7 mouse cellular contexts compared by ENCODE assay signal in genomic region chr2:104134150-104135056, GRCm38 (mm10). TPM values are rescaled to one million over a fixed set of nuclear protein-coding genes. Genes with fewer than 3 reads are reported as not detected.
A peak's percentile ranks its signal among the peaks of the same experiment; 100 is the strongest.
DNase-seq lines count a peak whose midpoint lies in the region; ATAC-seq and TF ChIP-seq lines count a peak whose summit lies in the region.

No protein-coding gene starts in this region.

- no peak overlapping the region for H3K27ac ChIP-seq in forebrain, embryonic 13.5 days
- no peak overlapping the region for H3K27ac ChIP-seq in hindbrain, postnatal 0 days

- no peak overlapping the region for H3K4me3 ChIP-seq in forebrain, embryonic 13.5 days
- no peak overlapping the region for H3K4me3 ChIP-seq in hindbrain, postnatal 0 days (ENCODE audit: low read length)
- H3K4me3 ChIP-seq in megakaryocyte, embryonic 14.5 days (replicated peaks), result peak overlapping the region; percentile 25

- H3K36me3 ChIP-seq in forebrain, embryonic 13.5 days (ENCODE audit: poor library complexity, severe bottlenecking), result no peaks in the 10 kb centered on the region
- H3K36me3 ChIP-seq in hindbrain, postnatal 0 days (ENCODE audit: insufficient read depth, low read length), result no peaks in the 10 kb centered on the region
- no peaks in the 10 kb centered on the region for H3K36me3 ChIP-seq in megakaryocyte, embryonic 14.5 days (replicated peaks; ENCODE audit: low read length)

- H3K9ac ChIP-seq in forebrain, embryonic 13.5 days, result no peak overlapping the region
- H3K9ac ChIP-seq in hindbrain, postnatal 0 days (replicated peaks; ENCODE audit: low read length), result no peak overlapping the region

- no peak overlapping the region for H3K4me2 ChIP-seq in forebrain, embryonic 13.5 days
- H3K4me2 ChIP-seq in hindbrain, postnatal 0 days (ENCODE audit: low read depth, low read length), result no peak overlapping the region

- ATAC-seq in forebrain, embryonic 13.5 days, result peak; percentile 85
- ATAC-seq in hindbrain, postnatal 0 days, result peak; percentile 83

- H3K27me3 ChIP-seq in forebrain, embryonic 13.5 days, result no peaks in the 10 kb centered on the region
- H3K27me3 ChIP-seq in hindbrain, postnatal 0 days (ENCODE audit: insufficient read depth, low read length), result no peaks in the 10 kb centered on the region
- peaks cover 56% of the 10 kb centered on the region for H3K27me3 ChIP-seq in megakaryocyte, embryonic 14.5 days (replicated peaks)

- 50% methylated on average over 8 of the region's 8 CpGs for WGBS in forebrain, embryonic 13.5 days
- 48% methylated on average over 8 of the region's 8 CpGs for WGBS in hindbrain, postnatal 0 days

- TF ChIP-seq CTCF in hindbrain, postnatal 0 days (IDR thresholded peaks at IDR 0.05; ENCODE audit: low read depth), result peak; percentile 96

- peak; percentile 74 for DNase-seq in Muller cell, postnatal 12 days (ENCODE audit: inconsistent ontology term)
- peak; percentile 76 for DNase-seq in c-Kit-positive CD71-positive TER-119-negative erythroid progenitor cells, embryonic 14.5 days (ENCODE audit: low read depth)
- peak; percentile 91 for DNase-seq in hindbrain, postnatal 0 days (ENCODE audit: low spot score)
- peak; percentile 44 to 47 for DNase-seq in layer of hippocampus, postnatal 25 days (ENCODE audit: extremely low spot score in 1 of 2, low spot score in 1 of 2)
- DNase-seq in right cerebral cortex, postnatal 25 days, result peak; percentile 46

- H3K9me3 ChIP-seq in forebrain, embryonic 13.5 days (replicated peaks), result no peaks in the 10 kb centered on the region
- H3K9me3 ChIP-seq in hindbrain, postnatal 0 days (ENCODE audit: low read length), result no peaks in the 10 kb centered on the region
- H3K9me3 ChIP-seq in megakaryocyte, embryonic 14.5 days, result peaks cover 9% of the 10 kb centered on the region

- H3K4me1 ChIP-seq in forebrain, embryonic 13.5 days, result no peaks in the 10 kb centered on the region
- no peaks in the 10 kb centered on the region for H3K4me1 ChIP-seq in hindbrain, postnatal 0 days (ENCODE audit: insufficient read depth, low read length)
- H3K4me1 ChIP-seq in megakaryocyte, embryonic 14.5 days, result peaks cover 19% of the 10 kb centered on the region

RNA-seq across cellular contexts. Expression of gene A930018P22Rik, which starts 11.8 kb away (rescaled TPM):
- polyA plus RNA-seq in forebrain, embryonic 13.5 days (2015; fragmentation: Nextera tagmentation; extraction: Ambion mirVana), result not detected in 2 replicates
- total RNA-seq in hindbrain, postnatal 0 days (2014; rRNA removed), result 0.31 and 2.2 TPM in 2 replicates
- 0.23 TPM in 1 of 2 replicates, not detected in the other for polyA plus RNA-seq in hindbrain, postnatal 0 days (2015; fragmentation: Nextera tagmentation; extraction: Ambion mirVana)
- total RNA-seq in layer of hippocampus, postnatal 25 days (2021), result under 1 TPM; 0.44 to 0.47 TPM
- polyA plus RNA-seq in megakaryocyte, embryonic 14.5 days (2012; ENCODE audit: insufficient read depth, low replicate concordance), result 0.19 TPM in 1 of 2 replicates, not detected in the other

RNA-seq across cellular contexts. Expression of gene Cd59a, which starts 38.8 kb away (rescaled TPM):
- polyA plus RNA-seq in forebrain, embryonic 13.5 days (2015; fragmentation: Nextera tagmentation; extraction: Ambion mirVana), result 7.9 and 8.1 TPM in 2 replicates
- 2.9 and 8.9 TPM in 2 replicates for total RNA-seq in hindbrain, postnatal 0 days (2014; rRNA removed)
- 16.0 and 17.0 TPM in 2 replicates for polyA plus RNA-seq in hindbrain, postnatal 0 days (2015; fragmentation: Nextera tagmentation; extraction: Ambion mirVana)
- total RNA-seq in layer of hippocampus, postnatal 25 days (2021), result 1 to 10 TPM; 3.8 TPM
- 14.2 TPM in 1 of 2 replicates, not detected in the other for polyA plus RNA-seq in megakaryocyte, embryonic 14.5 days (2012; ENCODE audit: insufficient read depth, low replicate concordance)
